Mouse (Mus musculus): ENCODE measurements around the gene Usp17lc.
"Not testable (repeated sequence)": the region's sequence is repeated elsewhere in the genome, so short reads cannot be mapped to it uniquely, and the experiment has no call there.

Usp17lc gene

DNA sequence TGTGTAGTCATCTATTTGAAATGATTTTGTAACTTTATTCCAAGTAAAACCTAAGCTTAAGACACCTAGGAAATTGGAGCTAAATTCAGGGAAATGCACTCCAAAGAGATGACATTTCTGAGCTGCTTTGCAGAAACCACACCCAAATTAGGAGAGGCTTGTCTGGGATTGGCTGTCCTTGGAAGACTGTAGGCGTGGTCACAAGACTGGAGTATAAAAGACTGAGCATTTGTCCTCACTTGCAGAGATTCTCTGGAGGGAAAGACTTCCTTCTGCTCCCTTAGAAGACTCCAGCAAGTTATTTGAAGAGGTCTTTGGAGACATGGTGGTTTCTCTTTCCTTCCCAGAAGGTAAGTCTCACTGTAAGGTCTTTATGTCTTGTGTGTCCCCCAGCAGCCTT lies at the start of gene Usp17lc:
TSS of gene Usp17lc (plus strand) at position 301 of the 400 bp plus-strand sequence.
- CTCF ChIA-PET, POLR2A ChIA-PET: not testable (repeated sequence)

DNA sequence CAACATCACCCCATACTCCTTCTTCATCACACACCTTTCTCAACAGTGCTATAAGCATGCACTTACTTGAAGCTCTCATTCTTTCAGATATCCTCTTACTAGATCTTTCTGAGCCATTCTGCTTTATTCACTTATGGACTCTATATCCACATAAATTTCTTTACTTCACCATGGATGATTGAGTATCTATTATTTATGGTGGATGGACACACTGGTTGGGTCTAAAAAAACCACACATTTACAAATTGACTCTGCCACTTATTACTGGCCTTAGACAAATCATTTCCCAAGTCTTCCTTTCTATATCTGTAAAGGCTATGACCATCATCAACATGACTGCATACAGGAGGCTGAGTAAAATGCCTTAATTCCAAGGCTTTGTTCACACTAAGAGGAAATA lies 28.8 kb upstream of the Usp17lc start, which contains the start of gene Olfr603:
TSS of gene Olfr603 (minus strand) at position 101 of the 400 bp plus-strand sequence.
- ChIA-PET CTCF (no interaction called here), POLR2A (no interaction called here)

DNA sequence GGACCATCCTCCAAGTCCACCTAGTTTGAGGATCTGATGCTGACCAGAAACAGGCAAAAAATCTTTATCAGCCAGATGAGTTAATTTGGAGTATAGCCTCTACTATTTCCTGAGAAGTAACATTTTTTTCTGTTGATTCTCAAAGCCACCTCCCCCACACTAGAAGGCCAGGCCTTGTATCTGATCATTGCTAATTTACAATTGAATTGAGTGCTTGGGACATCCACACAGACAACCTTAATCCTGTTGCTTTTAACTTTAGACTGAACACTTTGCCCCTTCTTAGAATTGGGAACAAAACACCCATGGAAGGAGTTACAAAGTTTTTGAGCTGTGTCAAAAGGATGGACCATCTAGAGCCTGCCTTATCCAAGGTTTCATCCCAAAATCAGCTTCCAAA lies 17.1 kb upstream of the Usp17lc start:
- POLR2A ChIA-PET, result no interaction called here
- CTCF ChIA-PET, result no interaction called here

DNA sequence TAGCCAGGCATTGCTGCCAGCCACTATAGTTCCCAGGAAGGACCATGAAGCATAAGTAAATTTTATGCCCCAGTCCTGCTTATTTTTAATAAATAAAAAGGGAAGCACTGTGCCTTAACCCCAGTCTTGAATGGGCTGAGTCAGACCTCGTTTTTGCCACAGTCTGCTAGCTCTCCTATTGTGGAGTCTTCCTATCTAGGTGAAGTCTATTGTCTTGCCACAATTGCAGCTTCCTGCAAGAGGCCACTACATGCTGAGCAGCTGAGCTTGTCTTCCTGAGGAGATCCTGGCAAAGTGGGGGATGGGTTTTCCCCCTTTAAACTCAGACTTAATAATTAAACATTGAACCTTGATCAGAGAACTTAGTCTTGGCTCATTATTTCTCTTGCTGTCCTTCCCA lies 15.9 kb upstream of the Usp17lc start:
- ChIA-PET POLR2A (no interaction called here), CTCF (interaction anchor here in 1 of 4 experiments (0.6 kb wide), 1 partner anchor 32 kb away, joined by 3 read pairs; no protein-coding TSS in a partner anchor)

DNA sequence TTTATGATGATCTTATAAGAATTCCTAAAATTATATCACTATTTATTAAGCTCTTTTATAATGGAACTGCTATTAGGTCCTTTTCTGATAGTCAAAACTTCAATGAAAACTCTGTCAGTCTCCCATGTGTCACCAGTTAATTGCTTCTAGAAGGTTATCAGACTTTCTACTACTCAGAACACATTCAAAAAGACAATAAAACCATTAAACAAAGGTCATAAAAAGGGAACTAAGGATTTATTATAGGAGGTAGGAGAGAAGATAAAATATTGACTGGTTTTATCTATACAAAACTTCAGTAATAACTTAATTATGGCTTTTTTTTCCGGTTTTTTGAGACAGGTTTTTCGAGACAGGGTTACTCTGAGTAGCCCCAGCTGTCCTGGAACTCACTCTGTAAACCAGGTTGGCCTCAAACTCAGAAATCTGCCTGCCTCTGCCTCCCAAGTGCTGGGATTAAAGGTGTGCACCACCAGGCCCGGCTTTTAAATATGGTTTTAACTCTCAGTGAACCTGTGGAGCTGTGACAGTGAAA lies 8.3 kb upstream of the Usp17lc start:
- CTCF ChIA-PET, result interaction anchor here in 1 of 4 experiments (0.6 kb wide), 1 partner anchor 605 kb away, joined by 6 read pairs; no protein-coding TSS in a partner anchor
- POLR2A ChIA-PET, result not testable (repeated sequence)

DNA sequence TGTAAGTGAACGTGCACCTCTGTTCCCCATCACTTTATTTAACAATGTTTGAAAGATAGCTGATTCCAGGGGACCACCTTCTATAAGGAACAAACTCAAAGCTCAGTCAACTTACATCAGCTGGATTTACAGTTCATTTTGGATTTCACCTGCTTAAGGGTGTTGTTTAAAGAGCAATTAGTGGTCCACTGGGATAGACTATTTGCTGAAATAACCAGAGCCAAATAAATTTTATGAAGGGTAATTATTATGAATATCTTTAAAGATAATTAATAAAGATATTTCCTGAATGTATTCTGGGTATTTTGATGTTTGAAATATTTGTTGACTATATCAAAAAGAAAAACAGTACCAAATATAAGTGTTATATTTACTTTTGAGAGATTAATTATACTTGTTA lies 30.5 kb downstream of the Usp17lc start, which contains the start of gene Olfr605:
TSS of gene Olfr605 (minus strand) at position 101 of the 400 bp plus-strand sequence.
- POLR2A ChIA-PET, result no interaction called here

DNA sequence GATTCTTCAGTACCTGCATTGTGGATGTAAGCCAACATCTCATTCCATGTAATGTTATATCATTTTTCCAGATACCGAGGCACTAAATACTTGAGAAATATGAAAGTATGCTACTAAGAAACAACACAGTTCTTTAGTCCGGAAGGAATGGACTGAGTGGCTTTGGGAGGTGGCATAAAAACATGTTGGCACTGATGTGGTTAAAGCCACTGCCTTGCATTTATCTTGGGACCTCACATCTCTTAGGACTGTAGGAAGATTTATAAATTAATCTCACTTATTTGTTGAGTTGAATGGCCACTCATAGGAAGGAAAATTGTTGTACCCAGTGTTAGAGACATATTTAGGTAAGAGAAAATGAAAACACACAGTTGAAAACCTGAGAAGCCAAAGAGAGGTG lies 33.9 kb downstream of the Usp17lc start, which contains the start of gene Olfr606:
TSS of gene Olfr606 (plus strand) at position 301 of the 400 bp plus-strand sequence.
- ChIA-PET CTCF (no interaction called here), POLR2A (no interaction called here)

More for the DNA sequence above, 30.5 kb downstream of the Usp17lc start, which contains the start of gene Olfr605:
- CTCF ChIA-PET, result no interaction called here

DNA sequence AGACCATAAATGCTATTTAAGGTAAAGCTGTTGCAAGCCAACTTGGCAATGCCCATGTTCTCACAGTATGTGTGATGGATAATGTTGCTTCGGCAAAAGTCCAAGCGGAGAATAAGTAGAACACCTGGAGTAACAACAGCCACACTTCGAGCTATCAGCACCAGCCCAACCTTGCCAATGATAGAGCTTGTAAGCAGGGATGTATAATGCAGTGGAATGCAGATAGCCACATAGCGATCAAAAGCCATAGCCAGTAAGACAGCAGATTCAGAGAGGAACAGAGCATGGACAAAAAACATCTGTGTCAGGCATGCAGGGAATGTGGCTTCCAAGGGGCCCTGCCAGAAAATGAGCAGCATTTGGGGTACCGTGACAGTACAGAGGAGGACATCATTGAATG lies 45.7 kb downstream of the Usp17lc start:
- ChIA-PET POLR2A (no interaction called here), CTCF (no interaction called here)

Measured in embryonic stem cell, embryonic (primary cell).